Mouse (Mus musculus): ENCODE measurements at regions not wholly inside any gene's neighbourhood (a gene's known extent, or its start where the extent isn't known, plus 50 kb on each side); places are given as distances from the start of the nearest gene placed in this dataset.

- Histone ChIP-seq H3K36me3 (ENCODE audit: control insufficient read depth, insufficient read depth, low read length) (no peaks in the 10 kb centered on the region), H3K9me3 (replicated peaks; ENCODE audit: control insufficient read depth, low read length, poor library complexity, severe bottlenecking) (no peaks in the 10 kb centered on the region), H3K9ac (ENCODE audit: low read depth, low read length) (no peak overlapping the region), H3K4me1 (ENCODE audit: control insufficient read depth, insufficient read depth, low read length) (peaks cover 8% of the 10 kb centered on the region; the same call in 1 of the 2 replicates), H3K27ac (ENCODE audit: low read length) (no peak overlapping the region), H3K4me2 (ENCODE audit: low read length) (no peak overlapping the region), H3K4me3 (ENCODE audit: low read depth, low read length) (no peak overlapping the region), H3K27me3 (ENCODE audit: control insufficient read depth, insufficient read depth, low read depth, low read length) (no peaks in the 10 kb centered on the region)
- ATAC-seq = no peak
- WGBS = 72% methylated on average over 5 of the region's 5 CpGs
Measured at GRCm38 (mm10) chr3:149333607-149334006, 343.3 kb upstream of the Adgrl2 start.

- Histone ChIP-seq H3K27me3 (ENCODE audit: control insufficient read depth, insufficient read depth, low read depth, low read length) (no peaks in the 10 kb centered on the region), H3K9ac (ENCODE audit: low read depth, low read length) (no peak overlapping the region), H3K27ac (ENCODE audit: low read length) (no peak overlapping the region), H3K9me3 (replicated peaks; ENCODE audit: control insufficient read depth, low read length, poor library complexity, severe bottlenecking) (no peaks in the 10 kb centered on the region), H3K36me3 (ENCODE audit: control insufficient read depth, insufficient read depth, low read length) (no peaks in the 10 kb centered on the region), H3K4me3 (ENCODE audit: low read depth, low read length) (no peak overlapping the region), H3K4me2 (ENCODE audit: low read length) (no peak overlapping the region), H3K4me1 (ENCODE audit: control insufficient read depth, insufficient read depth, low read length) (peaks cover 8% of the 10 kb centered on the region; the same call in 1 of the 2 replicates)
- WGBS = 35% methylated on average over 10 of the region's 10 CpGs
- ATAC-seq = no peak
Measured at GRCm38 (mm10) chr3:149333131-149333530, 342.8 kb upstream of the Adgrl2 start.

- 13% methylated on average over 4 of the region's 4 CpGs for WGBS
- ATAC-seq = no peak
Measured at GRCm38 (mm10) chr3:149332105-149332504, 341.8 kb upstream of the Adgrl2 start.

GRCm38 (mm10) chr3:149331251-149331960 lies 341.1 kb upstream of the Adgrl2 start:
- Histone ChIP-seq H3K4me1 (ENCODE audit: control insufficient read depth, insufficient read depth, low read length) (peaks cover 8% of the 10 kb centered on the region; the same call in 1 of the 2 replicates), H3K27ac (ENCODE audit: low read length) (no peak overlapping the region), H3K9me3 (replicated peaks; ENCODE audit: control insufficient read depth, low read length, poor library complexity, severe bottlenecking) (no peaks in the 10 kb centered on the region), H3K9ac (ENCODE audit: low read depth, low read length) (no peak overlapping the region), H3K27me3 (ENCODE audit: control insufficient read depth, insufficient read depth, low read depth, low read length) (no peaks in the 10 kb centered on the region), H3K36me3 (ENCODE audit: control insufficient read depth, insufficient read depth, low read length) (no peaks in the 10 kb centered on the region), H3K4me3 (ENCODE audit: low read depth, low read length) (no peak overlapping the region), H3K4me2 (ENCODE audit: low read length) (no peak overlapping the region)
- WGBS = 12% methylated on average over 7 of the region's 7 CpGs
- no peak for ATAC-seq

More at GRCm38 (mm10) chr3:149332105-149332504, 341.8 kb upstream of the Adgrl2 start:
- H3K27me3 ChIP-seq (ENCODE audit: control insufficient read depth, insufficient read depth, low read depth, low read length) = no peaks in the 10 kb centered on the region
- H3K9ac ChIP-seq (ENCODE audit: low read depth, low read length) = no peak overlapping the region
- no peaks in the 10 kb centered on the region for H3K9me3 ChIP-seq (replicated peaks; ENCODE audit: control insufficient read depth, low read length, poor library complexity, severe bottlenecking)
- peaks cover 8% of the 10 kb centered on the region; the same call in 1 of the 2 replicates for H3K4me1 ChIP-seq (ENCODE audit: control insufficient read depth, insufficient read depth, low read length)
- H3K27ac ChIP-seq (ENCODE audit: low read length) = no peak overlapping the region
- H3K4me3 ChIP-seq (ENCODE audit: low read depth, low read length) = no peak overlapping the region
- no peak overlapping the region for H3K4me2 ChIP-seq (ENCODE audit: low read length)
- H3K36me3 ChIP-seq (ENCODE audit: control insufficient read depth, insufficient read depth, low read length) = no peaks in the 10 kb centered on the region

GRCm38 (mm10) chr3:149330716-149331115 lies 340.4 kb upstream of the Adgrl2 start:
- Histone ChIP-seq H3K36me3 (ENCODE audit: control insufficient read depth, insufficient read depth, low read length) (no peaks in the 10 kb centered on the region), H3K27me3 (ENCODE audit: control insufficient read depth, insufficient read depth, low read depth, low read length) (no peaks in the 10 kb centered on the region), H3K27ac (ENCODE audit: low read length) (no peak overlapping the region), H3K4me1 (ENCODE audit: control insufficient read depth, insufficient read depth, low read length) (peaks cover 8% of the 10 kb centered on the region; the same call in 1 of the 2 replicates), H3K4me2 (ENCODE audit: low read length) (no peak overlapping the region), H3K9me3 (replicated peaks; ENCODE audit: control insufficient read depth, low read length, poor library complexity, severe bottlenecking) (no peaks in the 10 kb centered on the region), H3K4me3 (ENCODE audit: low read depth, low read length) (no peak overlapping the region), H3K9ac (ENCODE audit: low read depth, low read length) (no peak overlapping the region)
- ATAC-seq = no peak
- WGBS = 51% methylated on average over 10 of the region's 10 CpGs

GRCm38 (mm10) chr3:149330041-149330440 lies 339.7 kb upstream of the Adgrl2 start:
- no peak overlapping the region for H3K4me2 ChIP-seq (ENCODE audit: low read length)
- ATAC-seq = no peak
- H3K4me3 ChIP-seq (ENCODE audit: low read depth, low read length) = no peak overlapping the region
- H3K27me3 ChIP-seq (ENCODE audit: control insufficient read depth, insufficient read depth, low read depth, low read length) = no peaks in the 10 kb centered on the region
- H3K4me1 ChIP-seq (ENCODE audit: control insufficient read depth, insufficient read depth, low read length) = peaks cover 8% of the 10 kb centered on the region; the same call in 1 of the 2 replicates
- H3K36me3 ChIP-seq (ENCODE audit: control insufficient read depth, insufficient read depth, low read length) = no peaks in the 10 kb centered on the region
- WGBS = 70% methylated on average over 10 of the region's 10 CpGs
- no peaks in the 10 kb centered on the region for H3K9me3 ChIP-seq (replicated peaks; ENCODE audit: control insufficient read depth, low read length, poor library complexity, severe bottlenecking)
- H3K9ac ChIP-seq (ENCODE audit: low read depth, low read length) = no peak overlapping the region
- no peak overlapping the region for H3K27ac ChIP-seq (ENCODE audit: low read length)

- no peak for ATAC-seq
- Histone ChIP-seq H3K4me2 (ENCODE audit: low read length) (no peak overlapping the region), H3K27ac (ENCODE audit: low read length) (no peak overlapping the region), H3K36me3 (ENCODE audit: control insufficient read depth, insufficient read depth, low read length) (no peaks in the 10 kb centered on the region), H3K9ac (ENCODE audit: low read depth, low read length) (no peak overlapping the region), H3K4me3 (ENCODE audit: low read depth, low read length) (no peak overlapping the region), H3K9me3 (replicated peaks; ENCODE audit: control insufficient read depth, low read length, poor library complexity, severe bottlenecking) (no peaks in the 10 kb centered on the region), H3K4me1 (ENCODE audit: control insufficient read depth, insufficient read depth, low read length) (peaks cover 8% of the 10 kb centered on the region; the same call in 1 of the 2 replicates), H3K27me3 (ENCODE audit: control insufficient read depth, insufficient read depth, low read depth, low read length) (no peaks in the 10 kb centered on the region)
- 87% methylated on average over 6 of the region's 6 CpGs for WGBS
Measured at GRCm38 (mm10) chr3:149329615-149330014, 339.3 kb upstream of the Adgrl2 start.

- H3K9me3 ChIP-seq (replicated peaks; ENCODE audit: control insufficient read depth, low read length, poor library complexity, severe bottlenecking) = no peaks in the 10 kb centered on the region
- no peaks in the 10 kb centered on the region for H3K36me3 ChIP-seq (ENCODE audit: control insufficient read depth, insufficient read depth, low read length)
- no peaks in the 10 kb centered on the region for H3K27me3 ChIP-seq (ENCODE audit: control insufficient read depth, insufficient read depth, low read depth, low read length)
- H3K4me3 ChIP-seq (ENCODE audit: low read depth, low read length) = no peak overlapping the region
- WGBS = 80% methylated on average over 5 of the region's 5 CpGs
- H3K4me1 ChIP-seq (ENCODE audit: control insufficient read depth, insufficient read depth, low read length) = peaks cover 4% of the 10 kb centered on the region; the same call in 1 of the 2 replicates
- ATAC-seq = no peak
- H3K9ac ChIP-seq (ENCODE audit: low read depth, low read length) = no peak overlapping the region
- H3K27ac ChIP-seq (ENCODE audit: low read length) = no peak overlapping the region
- H3K4me2 ChIP-seq (ENCODE audit: low read length) = no peak overlapping the region
Measured at GRCm38 (mm10) chr3:149326664-149327063, 336.3 kb upstream of the Adgrl2 start.

GRCm38 (mm10) chr3:149324088-149324487 lies 333.7 kb upstream of the Adgrl2 start:
- Histone ChIP-seq H3K27ac (ENCODE audit: low read length) (no peak overlapping the region), H3K4me2 (ENCODE audit: low read length) (no peak overlapping the region), H3K9ac (ENCODE audit: low read depth, low read length) (no peak overlapping the region), H3K27me3 (ENCODE audit: control insufficient read depth, insufficient read depth, low read depth, low read length) (no peaks in the 10 kb centered on the region), H3K4me1 (ENCODE audit: control insufficient read depth, insufficient read depth, low read length) (no peaks in the 10 kb centered on the region), H3K9me3 (replicated peaks; ENCODE audit: control insufficient read depth, low read length, poor library complexity, severe bottlenecking) (no peaks in the 10 kb centered on the region), H3K4me3 (ENCODE audit: low read depth, low read length) (no peak overlapping the region), H3K36me3 (ENCODE audit: control insufficient read depth, insufficient read depth, low read length) (no peaks in the 10 kb centered on the region)
- ATAC-seq = no peak
- WGBS = 60% methylated on average over 2 of the region's 2 CpGs
